Comparison of ENCODE assay signal across 14 mouse cellular contexts in genomic region chr12:27437661-27438345, GRCm38 (mm10).
DNase-seq lines count a peak whose midpoint lies in the region; ATAC-seq and TF ChIP-seq lines count a peak whose summit lies in the region.
"Had no signal": no experiment of that assay in that cellular context is flagged by ENCODE, and none has a peak within 500 bp of the region (broad histone marks: within the 10 kb centered on the region; RNA-seq: fewer than 3 reads in every experiment).

No protein-coding gene starts in this region.

- no peak overlapping the region for H3K4me3 ChIP-seq in forebrain, embryonic 14.5 days (ENCODE audit: low read depth, low read length)
- no peak overlapping the region for H3K4me3 ChIP-seq in forebrain, embryonic 11.5 days (ENCODE audit: low read depth, low read length)
- H3K4me3 ChIP-seq in liver, adult 2 months (ENCODE audit: insufficient read depth, low read depth, low read length): no peak overlapping the region
- H3K4me3 ChIP-seq in midbrain, embryonic 14.5 days (replicated peaks; ENCODE audit: low read depth, low read length): no peak overlapping the region
- H3K4me3 ChIP-seq: embryonic facial prominence, embryonic 12.5 days; intestine, embryonic 15.5 days; limb, embryonic 12.5 days had no signal

- 0 out of 2 replicates have a peak, but pooled peaks cover 6% of the 10 kb centered on the region for H3K4me1 ChIP-seq in forebrain, embryonic 14.5 days (ENCODE audit: control insufficient read depth, insufficient read depth, low read length)
- no peaks in the 10 kb centered on the region for H3K4me1 ChIP-seq in forebrain, embryonic 11.5 days (replicated peaks; ENCODE audit: control insufficient read depth, insufficient read depth, low read length)
- no peaks in the 10 kb centered on the region for H3K4me1 ChIP-seq in liver, adult 2 months (ENCODE audit: control insufficient read depth, insufficient read depth, low read length)
- H3K4me1 ChIP-seq in midbrain, embryonic 14.5 days (ENCODE audit: control insufficient read depth, insufficient read depth, low read length): peaks cover 5% of the 10 kb centered on the region; the same call in 1 of the 2 replicates
- H3K4me1 ChIP-seq: intestine, embryonic 15.5 days; limb, embryonic 12.5 days had no signal

- no peak for TF ChIP-seq CTCF in liver, adult 2 months (IDR thresholded peaks at IDR 0.05; ENCODE audit: low read depth, low read length)

- H3K4me2 ChIP-seq in forebrain, embryonic 14.5 days (ENCODE audit: low read length): no peak overlapping the region
- no peak overlapping the region for H3K4me2 ChIP-seq in forebrain, embryonic 11.5 days (ENCODE audit: low read depth, low read length, severe bottlenecking)
- H3K4me2 ChIP-seq in midbrain, embryonic 14.5 days (ENCODE audit: low read length): no peak overlapping the region
- H3K4me2 ChIP-seq: embryonic facial prominence, embryonic 12.5 days; intestine, embryonic 15.5 days; limb, embryonic 12.5 days had no signal

- peak; percentile 79 for DNase-seq in forebrain, embryonic 14.5 days (ENCODE audit: low spot score)
- DNase-seq in forebrain, embryonic 11.5 days (ENCODE audit: low spot score): no peak
- peak; percentile 10 for DNase-seq in liver, adult 2 months (ENCODE audit: extremely low read depth, low read depth, low spot score)
- no peak for DNase-seq in liver
- DNase-seq in brain, adult 2 months (ENCODE audit: low read depth, low spot score): peak; percentile 12
- DNase-seq in midbrain, embryonic 14.5 days: peak; percentile 54
- no peak for DNase-seq in left cerebral cortex, adult 18-20 months (ENCODE audit: low spot score in 2 of 2)
- no peak for DNase-seq in testis, postnatal 14 days (ENCODE audit: low spot score)
- DNase-seq: cerebellum, adult 8-10 months; lung, postnatal 4 days; thymus, postnatal 36 days had no signal

- H3K36me3 ChIP-seq in forebrain, embryonic 14.5 days (ENCODE audit: control insufficient read depth, insufficient read depth, low read length): no peaks in the 10 kb centered on the region
- no peaks in the 10 kb centered on the region for H3K36me3 ChIP-seq in forebrain, embryonic 11.5 days (ENCODE audit: control insufficient read depth, insufficient read depth, low read length)
- H3K36me3 ChIP-seq in liver, adult 2 months (ENCODE audit: control insufficient read depth, insufficient read depth, low read length): no peaks in the 10 kb centered on the region
- no peaks in the 10 kb centered on the region for H3K36me3 ChIP-seq in midbrain, embryonic 14.5 days (ENCODE audit: control insufficient read depth, insufficient read depth, low read length)
- H3K36me3 ChIP-seq: embryonic facial prominence, embryonic 12.5 days; intestine, embryonic 15.5 days; limb, embryonic 12.5 days had no signal

- TF ChIP-seq POLR2A in liver, adult 2 months (IDR thresholded peaks at IDR 0.05; ENCODE audit: extremely low read depth, insufficient read depth, low read length): no peak

- 34% methylated on average over 6 of the region's 6 CpGs for WGBS in forebrain, embryonic 14.5 days
- WGBS in forebrain, embryonic 11.5 days: 64% methylated on average over 6 of the region's 6 CpGs
- 46% methylated on average over 6 of the region's 6 CpGs for WGBS in liver, adult 2 months
- WGBS in midbrain, embryonic 14.5 days: 41% methylated on average over 6 of the region's 6 CpGs

- no peak overlapping the region for H3K9ac ChIP-seq in forebrain, embryonic 14.5 days (ENCODE audit: low read length)
- no peak overlapping the region for H3K9ac ChIP-seq in forebrain, embryonic 11.5 days (ENCODE audit: low read length)
- no peak overlapping the region for H3K9ac ChIP-seq in liver, adult 2 months (ENCODE audit: low read depth, low read length)
- no peak overlapping the region for H3K9ac ChIP-seq in midbrain, embryonic 14.5 days (replicated peaks; ENCODE audit: low read length)
- H3K9ac ChIP-seq: embryonic facial prominence, embryonic 12.5 days; intestine, embryonic 15.5 days; limb, embryonic 12.5 days had no signal

- 0 out of 2 replicates have a peak overlapping the region, but pooled peaks have one; percentile 9 for H3K27ac ChIP-seq in forebrain, embryonic 14.5 days (ENCODE audit: low read depth, low read length)
- no peak overlapping the region for H3K27ac ChIP-seq in forebrain, embryonic 11.5 days (ENCODE audit: low read depth, low read length)
- no peak overlapping the region for H3K27ac ChIP-seq in liver, adult 2 months (replicated peaks; ENCODE audit: insufficient read depth, low read depth, low read length)
- no peak overlapping the region for H3K27ac ChIP-seq in midbrain, embryonic 14.5 days (replicated peaks; ENCODE audit: low read depth, low read length)
- H3K27ac ChIP-seq: embryonic facial prominence, embryonic 12.5 days; intestine, embryonic 15.5 days; limb, embryonic 12.5 days had no signal

- peak; percentile 72 for ATAC-seq in forebrain, embryonic 14.5 days
- no peak for ATAC-seq in forebrain, embryonic 11.5 days (replicated peaks; ENCODE audit: low FRiP score)
- ATAC-seq in midbrain, embryonic 14.5 days (ENCODE audit: low FRiP score, low TSS enrichment): no peak
- ATAC-seq: intestine, embryonic 15.5 days had no signal

- H3K27me3 ChIP-seq in forebrain, embryonic 14.5 days (replicated peaks; ENCODE audit: control insufficient read depth, insufficient read depth, low read length): no peaks in the 10 kb centered on the region
- no peaks in the 10 kb centered on the region for H3K27me3 ChIP-seq in forebrain, embryonic 11.5 days (ENCODE audit: control insufficient read depth, insufficient read depth, low read length)
- H3K27me3 ChIP-seq in liver, adult 2 months (ENCODE audit: control insufficient read depth, insufficient read depth, low read length): no peaks in the 10 kb centered on the region
- H3K27me3 ChIP-seq in midbrain, embryonic 14.5 days (ENCODE audit: control insufficient read depth, insufficient read depth, low read length): no peaks in the 10 kb centered on the region
- H3K27me3 ChIP-seq: embryonic facial prominence, embryonic 12.5 days; intestine, embryonic 15.5 days; limb, embryonic 12.5 days had no signal

- no peaks in the 10 kb centered on the region for H3K9me3 ChIP-seq in forebrain, embryonic 14.5 days (replicated peaks; ENCODE audit: control insufficient read depth, low read length)
- H3K9me3 ChIP-seq in forebrain, embryonic 11.5 days (ENCODE audit: control insufficient read depth, low read length): no peaks in the 10 kb centered on the region
- no peaks in the 10 kb centered on the region for H3K9me3 ChIP-seq in midbrain, embryonic 14.5 days (ENCODE audit: control insufficient read depth, low read length)
- H3K9me3 ChIP-seq: embryonic facial prominence, embryonic 12.5 days; intestine, embryonic 15.5 days; limb, embryonic 12.5 days had no signal

- H3K79me2 ChIP-seq in liver, adult 2 months (ENCODE audit: control insufficient read depth, insufficient read depth, low read length): no peaks in the 10 kb centered on the region

Comparison
In these comparisons a context has a peak if more than half of its experiments do, and no peak if none do; other contexts are left out.
1. DNase-seq: peak in forebrain, embryonic 14.5 days (single experiment), liver, adult 2 months (single experiment), brain, adult 2 months (single experiment) and midbrain, embryonic 14.5 days (single experiment); none in forebrain, embryonic 11.5 days (single experiment), liver (single experiment), left cerebral cortex, adult 18-20 months (0 of 2) and testis, postnatal 14 days (single experiment).